Mouse (Mus musculus): ENCODE results near the gene Zfp746. TPM values are rescaled to one million over a fixed set of nuclear protein-coding genes. Genes with fewer than 3 reads are reported as not detected.
A peak's percentile ranks its signal among the peaks of the same experiment; 100 is the strongest.

Zfp746 gene
- total and polyA plus RNA-seq, 2 experiments: 8.9 to 14.4 TPM

DNA sequence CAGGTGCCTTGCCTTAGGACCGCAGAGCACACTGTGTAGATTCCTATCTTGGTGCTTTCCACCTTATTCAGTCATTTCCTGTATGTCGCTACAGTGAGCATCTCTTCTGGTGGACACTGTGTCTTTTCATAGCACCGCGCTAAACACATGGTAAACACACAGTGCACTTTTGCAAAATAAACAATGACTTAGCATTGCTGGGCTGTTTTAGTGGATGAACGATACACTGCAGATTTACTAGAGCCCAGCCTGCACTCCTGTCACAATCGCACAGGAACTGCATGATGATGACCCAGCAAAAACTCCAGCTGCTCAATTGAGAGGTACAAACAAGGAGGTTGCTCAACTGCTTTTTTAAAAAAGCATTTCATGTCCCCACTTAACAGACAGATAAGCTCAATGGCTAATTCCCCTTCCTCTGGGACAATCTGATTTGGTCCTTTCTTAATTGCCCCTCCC lies 2.6 kb downstream of the Zfp746 start:
- Histone ChIP-seq H3K9ac (ENCODE audit: low read depth, low read length) (no peak overlapping the region), H3K27ac (replicated peaks; ENCODE audit: insufficient read depth, low read depth, low read length) (peak overlapping the region; percentile 39), H3K4me1 (ENCODE audit: control insufficient read depth, insufficient read depth, low read length) (peaks cover 17% of the 10 kb centered on the region), H3K36me3 (ENCODE audit: control insufficient read depth, insufficient read depth, low read length) (peaks cover 45% of the 10 kb centered on the region), H3K79me2 (ENCODE audit: control insufficient read depth, insufficient read depth, low read length) (peaks cover 9% of the 10 kb centered on the region; the same call in 1 of the 2 replicates), H3K4me3 (ENCODE audit: insufficient read depth, low read depth, low read length) (no peak overlapping the region), H3K27me3 (ENCODE audit: control insufficient read depth, insufficient read depth, low read length) (no peaks in the 10 kb centered on the region)
- 35% methylated on average over 6 of the region's 6 CpGs for WGBS
- peak; percentile 74 for DNase-seq (ENCODE audit: extremely low read depth, low read depth, low spot score)
- TF ChIP-seq POLR2A (IDR thresholded peaks at IDR 0.05; ENCODE audit: extremely low read depth, insufficient read depth, low read length): no peak
- TF ChIP-seq CTCF (IDR thresholded peaks at IDR 0.05; ENCODE audit: low read depth, low read length): no peak

DNA sequence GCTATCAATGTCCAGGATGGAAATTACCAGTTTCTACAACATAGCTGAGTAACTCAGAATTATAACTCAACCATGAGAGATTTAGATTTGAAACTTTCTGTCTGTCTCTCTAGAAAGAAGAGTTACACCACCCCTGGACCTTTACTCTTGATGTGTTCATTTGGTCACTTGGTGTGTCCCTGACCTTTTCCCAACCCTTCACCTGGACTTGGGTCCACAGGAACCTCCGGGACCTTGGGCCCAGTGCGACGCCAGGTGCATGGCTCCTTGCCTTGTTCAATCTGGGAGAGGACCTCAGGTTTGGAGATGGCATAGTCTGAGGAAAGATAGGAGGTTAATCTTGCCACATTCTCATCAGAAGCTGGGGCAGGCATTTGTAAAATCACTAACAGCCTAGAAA lies 4.4 kb downstream of the Zfp746 start:
- DNase-seq (ENCODE audit: extremely low read depth, low read depth, low spot score): peak; percentile 79
- Histone ChIP-seq H3K79me2 (ENCODE audit: control insufficient read depth, insufficient read depth, low read length) (peaks cover 11% of the 10 kb centered on the region; the same call in 1 of the 2 replicates), H3K4me1 (ENCODE audit: control insufficient read depth, insufficient read depth, low read length) (peaks cover 17% of the 10 kb centered on the region), H3K36me3 (ENCODE audit: control insufficient read depth, insufficient read depth, low read length) (peaks cover 61% of the 10 kb centered on the region), H3K27ac (replicated peaks; ENCODE audit: insufficient read depth, low read depth, low read length) (no peak overlapping the region), H3K27me3 (ENCODE audit: control insufficient read depth, insufficient read depth, low read length) (no peaks in the 10 kb centered on the region), H3K4me3 (ENCODE audit: insufficient read depth, low read depth, low read length) (no peak overlapping the region), H3K9ac (ENCODE audit: low read depth, low read length) (no peak overlapping the region)
- 29% methylated on average over 3 of the region's 3 CpGs for WGBS
- TF ChIP-seq CTCF (IDR thresholded peaks at IDR 0.05; ENCODE audit: low read depth, low read length) (no peak), POLR2A (IDR thresholded peaks at IDR 0.05; ENCODE audit: extremely low read depth, insufficient read depth, low read length) (no peak)

DNA sequence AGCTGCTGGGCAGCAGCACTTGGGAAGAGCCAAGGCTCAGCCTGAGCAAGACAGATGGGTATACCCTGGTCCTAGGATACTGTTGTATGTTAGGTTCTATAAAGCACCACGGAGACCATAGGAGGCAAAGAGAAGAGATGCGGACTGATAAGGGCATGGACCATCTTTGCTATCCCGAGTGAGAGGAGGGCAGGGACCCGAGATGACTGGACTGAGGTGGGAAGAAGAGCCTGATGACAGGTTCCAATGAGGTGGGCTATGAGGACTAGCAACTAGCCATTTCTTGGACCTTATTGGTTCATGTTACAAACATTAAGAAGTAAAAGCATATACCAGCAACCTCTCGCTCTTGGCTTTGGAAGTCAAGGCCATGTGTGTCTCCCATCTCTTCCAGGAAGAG lies 5.4 kb downstream of the Zfp746 start:
- Histone ChIP-seq H3K4me1 (ENCODE audit: control insufficient read depth, insufficient read depth, low read length) (peaks cover 17% of the 10 kb centered on the region), H3K36me3 (ENCODE audit: control insufficient read depth, insufficient read depth, low read length) (peaks cover 67% of the 10 kb centered on the region), H3K27ac (replicated peaks; ENCODE audit: insufficient read depth, low read depth, low read length) (no peak overlapping the region), H3K27me3 (ENCODE audit: control insufficient read depth, insufficient read depth, low read length) (no peaks in the 10 kb centered on the region), H3K79me2 (ENCODE audit: control insufficient read depth, insufficient read depth, low read length) (peaks cover 11% of the 10 kb centered on the region; the same call in 1 of the 2 replicates), H3K4me3 (ENCODE audit: insufficient read depth, low read depth, low read length) (no peak overlapping the region), H3K9ac (ENCODE audit: low read depth, low read length) (no peak overlapping the region)
- WGBS: 97% methylated on average over 5 of the region's 5 CpGs
- no peak for TF ChIP-seq POLR2A (IDR thresholded peaks at IDR 0.05; ENCODE audit: extremely low read depth, insufficient read depth, low read length)
- no peak for TF ChIP-seq CTCF (IDR thresholded peaks at IDR 0.05; ENCODE audit: low read depth, low read length)
- DNase-seq (ENCODE audit: extremely low read depth, low read depth, low spot score): no peak

DNA sequence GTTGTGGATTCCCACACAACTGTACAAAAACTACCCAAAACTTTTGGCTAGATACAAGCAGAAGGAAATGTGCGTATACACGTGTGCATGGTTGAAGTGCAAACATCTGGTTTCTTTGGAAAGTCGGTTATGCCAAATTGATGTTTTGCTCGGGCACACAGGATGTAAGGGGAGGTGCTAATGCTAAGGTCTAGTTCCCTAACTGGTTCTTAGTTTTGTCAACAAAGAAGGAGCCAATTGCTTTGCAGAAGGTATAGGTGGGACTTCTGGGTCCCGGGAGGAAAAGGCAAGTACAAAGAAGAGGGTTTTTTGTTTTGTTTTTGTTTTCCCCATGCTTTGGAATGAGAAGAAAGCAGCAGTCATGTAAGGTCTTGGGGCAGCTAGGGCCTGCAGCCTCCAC lies 13.1 kb downstream of the Zfp746 start:
- Histone ChIP-seq H3K27me3 (ENCODE audit: control insufficient read depth, insufficient read depth, low read length) (no peaks in the 10 kb centered on the region), H3K36me3 (ENCODE audit: control insufficient read depth, insufficient read depth, low read length) (peaks cover 58% of the 10 kb centered on the region), H3K4me3 (ENCODE audit: insufficient read depth, low read depth, low read length) (no peak overlapping the region), H3K9ac (ENCODE audit: low read depth, low read length) (no peak overlapping the region), H3K79me2 (ENCODE audit: control insufficient read depth, insufficient read depth, low read length) (no peaks in the 10 kb centered on the region; the same call in 1 of the 2 replicates), H3K27ac (replicated peaks; ENCODE audit: insufficient read depth, low read depth, low read length) (no peak overlapping the region), H3K4me1 (ENCODE audit: control insufficient read depth, insufficient read depth, low read length) (no peaks in the 10 kb centered on the region)
- no peak for DNase-seq (ENCODE audit: extremely low read depth, low read depth, low spot score)
- TF ChIP-seq CTCF (IDR thresholded peaks at IDR 0.05; ENCODE audit: low read depth, low read length) (no peak), POLR2A (IDR thresholded peaks at IDR 0.05; ENCODE audit: extremely low read depth, insufficient read depth, low read length) (no peak)
- WGBS: 65% methylated on average over 5 of the region's 5 CpGs

DNA sequence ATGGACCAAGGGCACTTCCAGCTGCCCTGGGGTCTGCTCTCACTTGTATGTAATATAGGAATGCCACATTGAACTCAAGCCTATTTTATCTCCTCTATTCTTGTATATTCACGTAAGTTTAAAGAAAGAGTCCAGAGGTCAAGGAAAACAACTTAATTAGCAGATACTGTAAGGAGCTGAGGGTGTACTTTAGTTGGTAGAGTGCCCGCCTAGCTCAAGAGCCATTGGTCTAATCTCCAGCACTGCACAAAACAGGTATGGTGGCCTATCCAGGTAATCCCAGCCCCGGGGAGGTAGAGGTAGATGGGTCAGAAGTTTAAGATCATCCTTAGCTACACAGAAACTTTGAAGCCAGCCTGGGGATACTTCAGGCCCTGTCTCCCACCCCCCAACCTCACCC lies 18.9 kb downstream of the Zfp746 start:
- H3K27ac ChIP-seq (replicated peaks; ENCODE audit: insufficient read depth, low read depth, low read length): no peak overlapping the region
- H3K9ac ChIP-seq (ENCODE audit: low read depth, low read length): no peak overlapping the region
- no peak overlapping the region for H3K4me3 ChIP-seq (ENCODE audit: insufficient read depth, low read depth, low read length)
- no peaks in the 10 kb centered on the region for H3K79me2 ChIP-seq (ENCODE audit: control insufficient read depth, insufficient read depth, low read length)
- TF ChIP-seq CTCF (IDR thresholded peaks at IDR 0.05; ENCODE audit: low read depth, low read length) (no peak), POLR2A (IDR thresholded peaks at IDR 0.05; ENCODE audit: extremely low read depth, insufficient read depth, low read length) (no peak)
- 95% methylated on average over 3 of the region's 3 CpGs for WGBS
- H3K4me1 ChIP-seq (ENCODE audit: control insufficient read depth, insufficient read depth, low read length): no peaks in the 10 kb centered on the region
- H3K27me3 ChIP-seq (ENCODE audit: control insufficient read depth, insufficient read depth, low read length): no peaks in the 10 kb centered on the region
- peaks cover 61% of the 10 kb centered on the region for H3K36me3 ChIP-seq (ENCODE audit: control insufficient read depth, insufficient read depth, low read length)
- DNase-seq (ENCODE audit: extremely low read depth, low read depth, low spot score): no peak

DNA sequence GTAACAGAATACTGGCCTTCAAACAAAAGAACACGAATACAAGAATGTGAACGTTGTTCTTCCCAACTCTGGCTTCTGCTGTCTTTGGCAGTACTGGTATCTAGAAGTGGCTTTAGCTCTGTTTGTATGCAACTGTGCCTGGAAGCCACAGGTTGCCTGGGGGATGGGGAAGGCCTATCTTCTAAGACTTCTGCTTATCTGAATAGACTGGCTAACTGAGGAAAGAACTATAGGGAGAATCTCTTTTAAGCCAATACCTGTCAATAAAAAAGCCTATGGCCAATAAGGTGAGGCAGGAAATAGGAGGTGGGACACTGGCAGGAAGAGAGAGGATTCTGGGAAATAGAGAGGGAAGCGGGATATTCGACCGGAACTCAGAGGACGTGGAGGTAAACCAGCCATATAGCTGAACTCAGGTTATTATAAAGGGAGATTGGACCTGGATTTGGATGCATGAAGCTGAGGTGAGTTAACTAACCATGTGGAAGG lies 20.8 kb downstream of the Zfp746 start:
- Histone ChIP-seq H3K27me3 (ENCODE audit: control insufficient read depth, insufficient read depth, low read length) (no peaks in the 10 kb centered on the region), H3K27ac (replicated peaks; ENCODE audit: insufficient read depth, low read depth, low read length) (no peak overlapping the region), H3K4me1 (ENCODE audit: control insufficient read depth, insufficient read depth, low read length) (no peaks in the 10 kb centered on the region), H3K36me3 (ENCODE audit: control insufficient read depth, insufficient read depth, low read length) (peaks cover 57% of the 10 kb centered on the region), H3K4me3 (ENCODE audit: insufficient read depth, low read depth, low read length) (no peak overlapping the region), H3K79me2 (ENCODE audit: control insufficient read depth, insufficient read depth, low read length) (no peaks in the 10 kb centered on the region), H3K9ac (ENCODE audit: low read depth, low read length) (no peak overlapping the region)
- DNase-seq (ENCODE audit: extremely low read depth, low read depth, low spot score): no peak
- WGBS: 94% methylated on average over 6 of the region's 6 CpGs
- TF ChIP-seq CTCF (IDR thresholded peaks at IDR 0.05; ENCODE audit: low read depth, low read length) (no peak), POLR2A (IDR thresholded peaks at IDR 0.05; ENCODE audit: extremely low read depth, insufficient read depth, low read length) (no peak)
